Mouse (Mus musculus): Measurements from ENCODE around the gene Zfp286. TPM values are rescaled to one million over a fixed set of nuclear protein-coding genes. Genes with fewer than 3 reads are reported as not detected.
A peak's percentile ranks its signal among the peaks of the same experiment; 100 is the strongest.
"Not testable (repeated sequence)": the region's sequence is repeated elsewhere in the genome, so short reads cannot be mapped to it uniquely, and the experiment has no call there.

Zfp286 gene
- polyA plus RNA-seq, 1 experiment from 2014 or later, result 14.8 TPM

DNA sequence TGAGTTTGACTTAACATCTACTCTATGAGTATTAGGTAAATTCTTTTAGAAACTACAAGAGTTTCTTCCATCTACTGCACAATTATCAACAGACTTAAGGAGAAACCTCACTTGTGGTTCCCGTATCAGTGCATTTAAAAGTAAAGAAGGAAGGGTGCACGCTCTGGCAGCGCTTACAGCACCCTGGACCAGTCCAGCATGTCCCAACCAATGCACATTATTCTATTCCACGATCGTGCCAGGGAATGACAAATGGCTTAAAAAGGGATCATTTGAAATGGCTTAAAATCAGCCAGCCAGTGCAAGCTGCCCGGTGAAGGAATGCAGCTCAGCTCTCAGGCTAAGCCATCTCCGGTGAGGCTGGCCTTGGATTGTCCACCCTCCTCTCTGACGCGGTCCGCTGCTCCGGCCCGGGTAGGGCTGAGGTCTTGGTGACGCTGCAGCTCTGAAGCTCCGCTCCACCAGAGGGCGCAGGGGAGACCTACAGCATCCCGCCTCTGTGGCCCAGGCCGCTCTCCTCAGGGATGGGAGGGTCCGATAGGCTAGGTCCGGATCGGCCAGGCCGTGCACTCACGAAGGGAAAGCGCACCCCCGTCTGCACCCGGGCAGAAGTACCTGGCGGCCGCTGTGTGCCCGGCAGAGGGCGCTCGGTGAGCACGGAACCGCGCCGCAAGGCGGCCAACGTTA lies 32.7 kb downstream of the Zfp286 start:
- peak; percentile 100 for ATAC-seq (ENCODE audit: low read depth)
- Histone ChIP-seq H3K4me1 (replicated peaks; ENCODE audit: control insufficient read depth, insufficient read depth, low read length) (no peaks in the 10 kb centered on the region), H3K27me3 (ENCODE audit: control insufficient read depth, insufficient read depth, low read depth, low read length) (no peaks in the 10 kb centered on the region), H3K36me3 (ENCODE audit: control insufficient read depth, insufficient read depth, low read length) (no peaks in the 10 kb centered on the region), H3K4me2 (ENCODE audit: low read depth, low read length) (peak overlapping the region; percentile 54), H3K9ac (ENCODE audit: low read length) (0 out of 2 replicates have a peak overlapping the region, but pooled peaks have one; percentile 17), H3K9me3 (ENCODE audit: control insufficient read depth, low read length) (no peaks in the 10 kb centered on the region), H3K27ac (ENCODE audit: low read length) (no peak overlapping the region), H3K4me3 (ENCODE audit: low read length) (peak overlapping the region; percentile 22)
- WGBS, result 6% methylated on average over 36 of the region's 36 CpGs

DNA sequence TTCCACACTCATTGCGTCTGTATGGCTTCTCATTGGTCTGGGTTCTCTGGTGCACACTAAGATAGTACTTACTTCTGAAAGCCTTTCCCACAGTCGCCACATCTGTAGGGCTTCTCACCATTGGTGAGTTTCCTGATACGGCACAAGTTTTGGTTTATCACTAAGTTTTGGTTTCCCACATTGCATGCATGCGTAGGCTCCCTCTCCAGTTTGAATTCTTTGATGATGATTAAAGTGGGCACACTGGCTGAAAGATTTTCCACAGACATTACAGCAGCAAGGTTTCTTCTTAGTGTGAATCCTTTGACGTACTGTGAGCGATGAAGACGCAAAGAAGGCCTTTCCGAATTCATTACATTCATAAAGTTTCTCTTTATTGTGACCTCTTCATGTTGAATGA lies 36.5 kb downstream of the Zfp286 start, which contains the start of gene Gm10428:
Gene Gm10428, plus strand, starts transcription at position 321 of the 400 bp plus-strand sequence.
- H3K4me2 ChIP-seq (ENCODE audit: low read depth, low read length), result no peak within 1 kb of the TSS
- no peak within 1 kb of the TSS for H3K4me3 ChIP-seq (ENCODE audit: low read length)
- 89% methylated on average over 8 of the region's 8 CpGs for WGBS
- no peak within 1 kb of the TSS for H3K9ac ChIP-seq (ENCODE audit: low read length)
- no peak for ATAC-seq (ENCODE audit: low read depth)
- H3K27ac ChIP-seq (ENCODE audit: low read length), result no peak within 1 kb of the TSS
- H3K9me3 ChIP-seq (ENCODE audit: control insufficient read depth, low read length), result no peaks in the 10 kb centered on the region
- H3K36me3 ChIP-seq (ENCODE audit: control insufficient read depth, insufficient read depth, low read length), result no peaks in the 10 kb centered on the region
- H3K27me3 ChIP-seq (ENCODE audit: control insufficient read depth, insufficient read depth, low read depth, low read length), result no peaks in the 10 kb centered on the region
- no peaks in the 10 kb centered on the region for H3K4me1 ChIP-seq (replicated peaks; ENCODE audit: control insufficient read depth, insufficient read depth, low read length)

DNA sequence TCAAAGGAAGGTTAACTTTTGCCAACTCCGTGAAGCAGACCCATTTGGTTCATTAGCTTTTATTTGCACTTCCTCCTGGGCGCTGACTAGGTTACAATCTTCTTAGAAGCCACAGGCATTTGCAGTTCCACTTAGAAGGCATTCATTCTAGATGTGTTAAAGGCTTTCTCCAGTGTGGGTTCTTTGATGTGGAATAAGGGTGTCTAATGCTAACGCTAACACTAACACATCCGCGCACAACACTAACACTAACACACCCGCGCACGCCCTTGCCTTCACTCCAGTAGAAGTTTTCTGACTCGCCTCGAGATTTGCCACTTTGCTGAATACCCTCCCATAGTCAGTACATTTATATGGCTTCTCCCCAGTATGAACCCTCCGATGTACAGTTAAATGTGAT lies 37.1 kb downstream of the Zfp286 start:
- ATAC-seq (ENCODE audit: low read depth), result no peak

DNA sequence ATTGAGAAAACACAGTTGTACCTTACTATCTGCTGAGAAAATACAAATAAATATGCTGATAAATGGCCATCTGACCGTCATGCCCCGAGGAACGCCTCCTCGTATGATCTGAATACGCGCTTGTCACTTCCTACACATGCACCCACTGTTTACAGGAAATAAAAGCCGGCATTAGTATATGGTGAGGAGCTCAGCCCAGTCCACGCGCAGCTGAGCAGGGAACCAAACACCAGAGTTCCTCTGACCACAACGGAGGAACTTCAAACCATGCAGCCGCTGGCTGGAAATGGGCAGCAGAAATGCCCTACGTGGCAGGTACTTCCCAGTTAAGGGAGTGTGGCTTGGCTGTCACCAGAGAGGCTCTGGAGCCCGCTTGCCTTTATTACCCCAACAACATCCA lies 39.8 kb downstream of the Zfp286 start:
- H3K4me3 ChIP-seq (ENCODE audit: low read length); H3K4me2 ChIP-seq (ENCODE audit: low read depth, low read length); ATAC-seq (ENCODE audit: low read depth); H3K36me3 ChIP-seq (ENCODE audit: control insufficient read depth, insufficient read depth, low read length); H3K9ac ChIP-seq (ENCODE audit: low read length); H3K27ac ChIP-seq (ENCODE audit: low read length); H3K27me3 ChIP-seq (ENCODE audit: control insufficient read depth, insufficient read depth, low read depth, low read length); H3K9me3 ChIP-seq (ENCODE audit: control insufficient read depth, low read length): not testable (repeated sequence)
- peaks cover 11% of the 10 kb centered on the region for H3K4me1 ChIP-seq (replicated peaks; ENCODE audit: control insufficient read depth, insufficient read depth, low read length)
- WGBS, result 81% methylated on average over 13 of the region's 13 CpGs

More for the DNA sequence above, 37.1 kb downstream of the Zfp286 start:
- no peak overlapping the region for H3K9ac ChIP-seq (ENCODE audit: low read length)
- no peaks in the 10 kb centered on the region for H3K9me3 ChIP-seq (ENCODE audit: control insufficient read depth, low read length)
- no peak overlapping the region for H3K4me3 ChIP-seq (ENCODE audit: low read length)
- H3K4me2 ChIP-seq (ENCODE audit: low read depth, low read length), result no peak overlapping the region
- peaks cover 2% of the 10 kb centered on the region; the same call in 1 of the 2 replicates for H3K27me3 ChIP-seq (ENCODE audit: control insufficient read depth, insufficient read depth, low read depth, low read length)
- no peak overlapping the region for H3K27ac ChIP-seq (ENCODE audit: low read length)
- H3K4me1 ChIP-seq (replicated peaks; ENCODE audit: control insufficient read depth, insufficient read depth, low read length), result no peaks in the 10 kb centered on the region
- 45% methylated on average over 11 of the region's 11 CpGs for WGBS
- H3K36me3 ChIP-seq (ENCODE audit: control insufficient read depth, insufficient read depth, low read length), result no peaks in the 10 kb centered on the region

DNA sequence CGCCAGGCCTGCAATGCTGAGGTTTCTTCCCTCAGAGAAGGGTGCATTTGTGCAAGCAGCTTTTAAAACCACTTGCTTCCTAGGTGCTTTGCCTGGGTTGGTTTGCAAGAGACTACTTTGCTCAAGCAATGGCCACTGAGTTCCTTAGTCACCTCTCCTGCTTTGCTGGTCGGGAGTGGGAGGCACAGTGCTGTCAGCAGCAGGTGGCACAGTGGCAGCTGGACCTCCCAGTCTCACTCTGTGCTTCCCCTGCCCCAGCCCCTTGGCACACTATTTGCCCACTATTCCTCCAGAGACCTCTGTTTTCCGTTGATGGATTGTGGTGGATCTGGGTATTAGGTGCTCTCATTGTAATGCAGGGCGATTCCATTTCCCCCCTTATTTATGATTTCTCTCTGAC lies 41.2 kb downstream of the Zfp286 start:
- no peak for ATAC-seq (ENCODE audit: low read depth)
- WGBS, result 71% methylated on average over 4 of the region's 4 CpGs
- H3K4me1 ChIP-seq (replicated peaks; ENCODE audit: control insufficient read depth, insufficient read depth, low read length), result peaks cover 11% of the 10 kb centered on the region
- no peak overlapping the region for H3K4me2 ChIP-seq (ENCODE audit: low read depth, low read length)
- no peak overlapping the region for H3K9ac ChIP-seq (ENCODE audit: low read length)
- H3K27me3 ChIP-seq (ENCODE audit: control insufficient read depth, insufficient read depth, low read depth, low read length), result peaks cover 6% of the 10 kb centered on the region
- no peak overlapping the region for H3K4me3 ChIP-seq (ENCODE audit: low read length)
- no peak overlapping the region for H3K27ac ChIP-seq (ENCODE audit: low read length)
- H3K9me3 ChIP-seq (ENCODE audit: control insufficient read depth, low read length), result no peaks in the 10 kb centered on the region
- no peaks in the 10 kb centered on the region for H3K36me3 ChIP-seq (ENCODE audit: control insufficient read depth, insufficient read depth, low read length)

DNA sequence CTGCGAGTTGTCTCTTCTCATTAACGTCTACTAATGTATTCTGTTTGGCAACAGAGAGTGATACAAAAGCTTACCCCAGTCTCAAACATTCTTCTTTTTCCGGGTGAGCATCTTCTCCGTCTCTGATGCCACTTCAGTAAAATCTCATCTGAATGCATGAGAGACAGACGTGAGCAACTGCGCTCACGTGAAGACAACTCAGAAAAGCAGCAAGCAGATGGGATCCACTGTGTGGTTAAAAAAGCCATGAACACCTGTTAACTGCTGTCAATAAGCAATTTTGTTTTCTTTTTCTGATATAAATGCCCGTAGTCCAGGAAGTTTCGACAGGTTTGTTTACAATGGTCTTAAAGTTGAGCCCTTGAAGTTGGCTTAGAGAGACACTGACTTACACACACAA lies 42.0 kb downstream of the Zfp286 start:
- WGBS, result 66% methylated on average over 9 of the region's 9 CpGs
- Histone ChIP-seq H3K4me3 (ENCODE audit: low read length) (no peak overlapping the region), H3K4me2 (ENCODE audit: low read depth, low read length) (no peak overlapping the region), H3K9ac (ENCODE audit: low read length) (no peak overlapping the region), H3K27ac (ENCODE audit: low read length) (no peak overlapping the region), H3K4me1 (replicated peaks; ENCODE audit: control insufficient read depth, insufficient read depth, low read length) (peaks cover 11% of the 10 kb centered on the region), H3K9me3 (ENCODE audit: control insufficient read depth, low read length) (no peaks in the 10 kb centered on the region), H3K27me3 (ENCODE audit: control insufficient read depth, insufficient read depth, low read depth, low read length) (peaks cover 6% of the 10 kb centered on the region), H3K36me3 (ENCODE audit: control insufficient read depth, insufficient read depth, low read length) (no peaks in the 10 kb centered on the region)
- ATAC-seq (ENCODE audit: low read depth), result no peak

DNA sequence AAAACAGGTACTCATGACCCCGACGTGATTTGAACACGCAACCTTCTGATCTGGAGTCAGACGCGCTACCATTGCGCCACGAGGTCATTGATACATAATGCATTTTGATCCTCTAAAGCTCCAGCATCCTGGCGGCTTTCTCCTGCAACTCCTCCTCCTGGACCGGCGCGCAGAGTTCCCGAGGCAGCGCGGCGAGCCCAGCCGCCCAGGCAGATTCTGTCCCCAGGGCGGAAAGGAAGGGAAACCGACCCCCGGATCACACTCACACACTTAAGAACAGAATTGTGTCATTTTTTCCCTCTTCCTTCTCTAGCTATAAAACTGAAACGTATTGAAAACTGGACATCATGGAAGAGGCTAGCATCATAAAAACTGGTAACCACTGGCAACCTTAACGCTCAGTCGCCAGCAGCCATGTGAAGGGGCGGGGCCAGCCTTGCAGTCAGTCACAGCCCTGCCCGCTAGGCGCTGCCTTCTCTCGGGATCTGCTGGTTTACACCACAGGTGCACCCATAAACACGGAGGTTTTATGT lies 43.2 kb downstream of the Zfp286 start:
- Histone ChIP-seq H3K4me1 (replicated peaks; ENCODE audit: control insufficient read depth, insufficient read depth, low read length) (peaks cover 11% of the 10 kb centered on the region), H3K27ac (ENCODE audit: low read length) (no peak overlapping the region), H3K36me3 (ENCODE audit: control insufficient read depth, insufficient read depth, low read length) (no peaks in the 10 kb centered on the region), H3K4me2 (ENCODE audit: low read depth, low read length) (peak overlapping the region; percentile 76), H3K27me3 (ENCODE audit: control insufficient read depth, insufficient read depth, low read depth, low read length) (peaks cover 6% of the 10 kb centered on the region), H3K9ac (ENCODE audit: low read length) (no peak overlapping the region), H3K4me3 (ENCODE audit: low read length) (peak overlapping the region; percentile 45), H3K9me3 (ENCODE audit: control insufficient read depth, low read length) (no peaks in the 10 kb centered on the region)
- 3% methylated on average over 27 of the region's 27 CpGs for WGBS
- peak; percentile 77; the same call in 1 of the 2 replicates for ATAC-seq (ENCODE audit: low read depth)

DNA sequence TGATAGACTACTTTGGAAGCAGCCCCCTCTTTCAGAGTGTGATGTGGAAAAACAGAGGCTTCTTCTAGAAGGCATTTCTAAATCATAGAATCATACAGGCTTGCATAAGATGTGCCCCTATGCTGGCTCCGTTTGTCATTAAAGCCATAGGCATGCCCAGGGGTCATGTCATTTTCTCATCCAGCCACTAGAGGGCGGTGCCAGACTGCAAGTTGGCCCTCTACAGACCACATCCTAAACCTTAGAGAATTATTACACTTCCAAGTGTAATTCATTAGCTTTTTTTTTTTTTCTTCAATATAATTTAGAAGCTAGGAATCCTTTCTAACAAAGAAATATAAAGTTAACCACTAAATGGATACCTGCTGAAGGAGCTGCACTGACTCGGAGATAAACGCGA lies 45.2 kb downstream of the Zfp286 start:
- ATAC-seq (ENCODE audit: low read depth), result peak; percentile 54; the same call in 1 of the 2 replicates
- H3K9ac ChIP-seq (ENCODE audit: low read length), result no peak overlapping the region
- no peak overlapping the region for H3K4me3 ChIP-seq (ENCODE audit: low read length)
- no peaks in the 10 kb centered on the region for H3K36me3 ChIP-seq (ENCODE audit: control insufficient read depth, insufficient read depth, low read length)
- H3K4me1 ChIP-seq (replicated peaks; ENCODE audit: control insufficient read depth, insufficient read depth, low read length), result peaks cover 11% of the 10 kb centered on the region
- no peak overlapping the region for H3K27ac ChIP-seq (ENCODE audit: low read length)
- no peaks in the 10 kb centered on the region for H3K9me3 ChIP-seq (ENCODE audit: control insufficient read depth, low read length)
- peaks cover 6% of the 10 kb centered on the region for H3K27me3 ChIP-seq (ENCODE audit: control insufficient read depth, insufficient read depth, low read depth, low read length)
- 43% methylated on average over 5 of the region's 5 CpGs for WGBS
- no peak overlapping the region for H3K4me2 ChIP-seq (ENCODE audit: low read depth, low read length)

DNA sequence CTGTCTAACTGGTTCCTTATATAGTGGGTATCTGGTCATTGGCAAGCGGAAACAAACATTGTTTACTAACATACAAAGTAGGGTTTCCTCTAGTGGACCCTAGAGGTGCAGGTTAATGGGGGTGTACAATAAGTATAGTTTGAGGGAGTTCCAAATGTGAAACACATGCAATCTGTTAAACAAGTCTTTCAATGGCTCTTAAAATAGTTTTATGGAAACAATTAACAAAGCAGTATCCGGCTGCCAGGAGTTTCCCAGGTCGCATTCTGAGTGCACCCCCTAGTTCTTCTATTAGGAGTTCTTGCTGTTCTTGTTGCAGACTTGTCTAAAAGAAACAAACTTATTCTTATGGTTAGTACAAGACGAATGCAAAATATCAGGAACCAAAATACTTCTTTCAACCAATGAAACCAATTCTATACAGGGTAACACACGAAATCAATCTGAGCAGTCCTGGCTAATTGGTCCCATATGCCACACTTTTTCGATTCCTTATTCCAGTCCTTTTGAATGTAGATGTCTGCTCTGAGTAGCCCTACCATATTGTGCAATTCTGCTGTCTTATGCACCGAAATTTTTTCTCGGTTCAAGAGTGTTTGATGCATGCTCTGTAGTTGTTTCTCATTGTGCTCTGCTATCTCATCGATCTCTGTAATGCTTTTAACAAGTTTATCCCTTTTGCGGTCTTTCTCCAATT lies 46.9 kb downstream of the Zfp286 start:
- Histone ChIP-seq H3K4me1 (replicated peaks; ENCODE audit: control insufficient read depth, insufficient read depth, low read length) (peaks cover 11% of the 10 kb centered on the region), H3K9ac (ENCODE audit: low read length) (no peak overlapping the region), H3K9me3 (ENCODE audit: control insufficient read depth, low read length) (no peaks in the 10 kb centered on the region), H3K27ac (ENCODE audit: low read length) (no peak overlapping the region; the same call in 1 of the 2 replicates), H3K27me3 (ENCODE audit: control insufficient read depth, insufficient read depth, low read depth, low read length) (peaks cover 6% of the 10 kb centered on the region), H3K4me2 (ENCODE audit: low read depth, low read length) (no peak overlapping the region), H3K4me3 (ENCODE audit: low read length) (no peak overlapping the region), H3K36me3 (ENCODE audit: control insufficient read depth, insufficient read depth, low read length) (no peaks in the 10 kb centered on the region)
- 71% methylated on average over 10 of the region's 10 CpGs for WGBS
- no peak for ATAC-seq (ENCODE audit: low read depth)

Measured in lung, embryonic 16.5 days (tissue).